Mouse (Mus musculus) megakaryocyte, embryonic 14.5 days (primary cell): Measurements from ENCODE around the gene Ppp1r36.

ENCODE experiments used
- FLI1 ChIP-seq: IDR thresholded peaks from 2 replicates; pipeline ENCODE4 v1.6.1; 2012; ENCODE audit warnings: low read length, inconsistent platforms, mixed read lengths
- GATA1 ChIP-seq: IDR thresholded peaks from 3 replicates; pipeline ENCODE4 v1.6.1; 2012; ENCODE audit warnings: mixed read lengths, low read length, inconsistent platforms, borderline replicate concordance

DNA sequence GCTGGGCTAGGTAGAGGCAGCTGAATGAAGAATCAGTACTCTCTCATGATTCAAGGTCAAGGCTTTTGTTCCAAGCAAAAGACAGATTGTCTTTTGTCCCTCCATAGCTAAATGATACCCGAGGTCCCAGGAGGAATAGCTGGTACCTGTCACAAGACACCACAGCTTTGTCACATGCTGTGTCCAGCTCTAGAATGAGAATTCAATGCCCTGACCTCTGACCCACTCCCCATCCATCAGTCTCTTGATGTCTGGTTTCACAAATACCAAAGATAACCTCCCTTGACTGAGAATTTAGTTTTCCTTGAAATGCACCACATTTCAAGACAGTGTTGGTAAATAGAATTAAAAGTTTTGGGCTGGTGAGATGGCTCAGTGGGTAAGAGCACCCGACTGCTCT lies 34.9 kb downstream of the Ppp1r36 start:
- no peak for TF ChIP-seq GATA1
- no peak for TF ChIP-seq FLI1
